9 mouse cellular contexts compared by ENCODE assay signal in the genomic region with DNA sequence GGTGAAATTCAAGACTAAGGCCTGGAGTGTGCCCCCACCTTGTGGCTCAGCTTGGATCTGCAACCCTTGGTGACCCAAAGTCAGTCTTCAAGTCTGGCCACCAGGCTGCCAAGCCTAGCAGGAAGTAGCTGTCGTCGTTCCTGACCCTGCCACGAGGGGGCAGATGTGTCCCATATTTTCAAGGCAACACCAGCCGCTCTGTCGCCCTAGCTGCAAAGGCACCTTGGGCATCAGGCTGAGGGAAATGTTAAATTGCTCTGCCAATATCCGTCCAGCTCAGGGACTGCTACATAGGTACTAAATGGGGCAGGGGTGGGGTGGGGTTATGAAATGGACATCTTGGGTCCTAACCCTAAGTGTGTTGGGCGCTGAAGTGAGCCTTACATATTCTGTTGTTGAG. TPM values are rescaled to one million over a fixed set of nuclear protein-coding genes. Genes with fewer than 3 reads are reported as not detected.
DNase-seq lines count a peak whose midpoint lies in the region; ATAC-seq and TF ChIP-seq lines count a peak whose summit lies in the region.
"Had no signal": no experiment of that assay in that cellular context is flagged by ENCODE, and none has a peak within 500 bp of the region (broad histone marks: within the 10 kb centered on the region; RNA-seq: fewer than 3 reads in every experiment).

No protein-coding gene starts in this region.

- no peak overlapping the region for H3K4me3 ChIP-seq in heart, adult 2 months
- no peak overlapping the region for H3K4me3 ChIP-seq in heart, embryonic 12.5 days
- H3K4me3 ChIP-seq: neural tube, embryonic 12.5 days had no signal

- intact Hi-C loops in heart, adult 2 months (cut with DNase I), result loop anchor here (1.0 kb wide), 1 partner anchor 138 kb away; no protein-coding TSS in a partner anchor
- intact Hi-C loops in left cerebral cortex, postnatal 36 days (cut with DNase I), result loop anchor here (1.0 to 2.0 kb wide), 2 partner anchors 17 to 138 kb away; no protein-coding TSS in a partner anchor

- no peak for TF ChIP-seq POLR2A in heart, adult 2 months (IDR thresholded peaks at IDR 0.05; ENCODE audit: insufficient read depth, low read depth, low read length)

- no peaks in the 10 kb centered on the region for H3K9me3 ChIP-seq in heart, embryonic 12.5 days (replicated peaks)
- H3K9me3 ChIP-seq: neural tube, embryonic 12.5 days had no signal

- no peaks in the 10 kb centered on the region for H3K79me2 ChIP-seq in heart, adult 2 months (replicated peaks; ENCODE audit: control insufficient read depth, insufficient read depth, low read length)

- no peaks in the 10 kb centered on the region; the same call in 1 of the 2 replicates for H3K4me1 ChIP-seq in heart, adult 2 months (ENCODE audit: control insufficient read depth, insufficient read depth, low read length)
- H3K4me1 ChIP-seq in heart, embryonic 12.5 days (replicated peaks), result peaks cover 11% of the 10 kb centered on the region

- peak; percentile 84 for TF ChIP-seq CTCF in heart, adult 2 months (IDR thresholded peaks at IDR 0.05)

- no peak for ATAC-seq in heart, embryonic 12.5 days (ENCODE audit: insufficient number of reproducible peaks, low FRiP score)

- no peaks in the 10 kb centered on the region for H3K36me3 ChIP-seq in heart, adult 2 months (ENCODE audit: control insufficient read depth, insufficient read depth, low read length)
- no peaks in the 10 kb centered on the region for H3K36me3 ChIP-seq in heart, embryonic 12.5 days
- H3K36me3 ChIP-seq: neural tube, embryonic 12.5 days had no signal

- peak; percentile 51; the same call in 1 of the 2 replicates for TF ChIP-seq EP300 in heart, adult 2 months (IDR thresholded peaks at IDR 0.05; ENCODE audit: insufficient read depth, low read depth, low read length)

- WGBS in heart, adult 2 months, result 18% methylated on average over 7 of the region's 7 CpGs
- 17% methylated on average over 7 of the region's 7 CpGs for WGBS in heart, embryonic 12.5 days

- DNase-seq in heart, adult 2 months, result peak; percentile 51 to 80
- peak; percentile 96 to 98 for DNase-seq in cerebellum, postnatal 36 days
- DNase-seq in gastrocnemius, adult 8-10 months (ENCODE audit: low spot score in 2 of 2), result peak; percentile 33 to 54
- peak; percentile 75 for DNase-seq in kidney, adult 18-20 months
- peak; percentile 82 to 84 for DNase-seq in left cerebral cortex, postnatal 36 days (ENCODE audit: low spot score in 2 of 2)
- DNase-seq in naive thymus-derived CD4-positive, alpha-beta T cell, adult 2 months (ENCODE audit: low read depth), result peak; percentile 16
- DNase-seq in testis, postnatal 10 days (ENCODE audit: low spot score), result peak; percentile 93

- H3K9ac ChIP-seq in heart, adult 2 months (ENCODE audit: low read depth, low read length), result no peak overlapping the region
- no peak overlapping the region for H3K9ac ChIP-seq in heart, embryonic 12.5 days
- H3K9ac ChIP-seq: neural tube, embryonic 12.5 days had no signal

- no peak overlapping the region for H3K4me2 ChIP-seq in heart, embryonic 12.5 days
- H3K4me2 ChIP-seq: neural tube, embryonic 12.5 days had no signal

- no peaks in the 10 kb centered on the region for H3K27me3 ChIP-seq in heart, adult 2 months (ENCODE audit: control insufficient read depth, insufficient read depth, low read length)
- no peaks in the 10 kb centered on the region; the same call in 1 of the 2 replicates for H3K27me3 ChIP-seq in heart, embryonic 12.5 days (replicated peaks)
- H3K27me3 ChIP-seq: neural tube, embryonic 12.5 days had no signal

- H3K27ac ChIP-seq in heart, adult 2 months, result no peak overlapping the region
- H3K27ac ChIP-seq in heart, embryonic 12.5 days (ENCODE audit: poor library complexity, severe bottlenecking), result no peak overlapping the region
- H3K27ac ChIP-seq: neural tube, embryonic 12.5 days had no signal

RNA-seq across cellular contexts. Expression of gene Kcna5, which starts 28.7 kb away (rescaled TPM):
- total RNA-seq in heart, adult 2 months (2021), result 10 to 100 TPM; 15.1 to 27.1 TPM
- polyA plus RNA-seq in heart, adult 2 months (2012; rRNA removed), result 20.4 and 23.2 TPM in 2 replicates
- 7.2 and 9.0 TPM in 2 replicates for polyA plus RNA-seq in heart, embryonic 12.5 days (2016; fragmentation: Nextera tagmentation; extraction: Ambion mirVana)
- 1 to 10 TPM; 3.3 to 3.9 (median 3.5) TPM for total RNA-seq in gastrocnemius, adult 8-10 months (2022)
- total RNA-seq in left cerebral cortex, postnatal 36 days (2021), result 1 to 10 TPM; 3.5 to 7.2 TPM

Comparison
In these comparisons a context has a peak if more than half of its experiments do, and no peak if none do; other contexts are left out.
1. DNase-seq: peak in every context shown above with its lines; median percentile 97 in cerebellum, postnatal 36 days; 93 in testis, postnatal 10 days; 83 in left cerebral cortex, postnatal 36 days; 75 in kidney, adult 18-20 months; 66 in heart, adult 2 months; 44 in gastrocnemius, adult 8-10 months; 16 in naive thymus-derived CD4-positive, alpha-beta T cell, adult 2 months.